ENCODE assay signal across 18 mouse cellular contexts in genomic region chr9:115870168-115870567, GRCm38 (mm10). TPM values are rescaled to one million over a fixed set of nuclear protein-coding genes. Genes with fewer than 3 reads are reported as not detected.
DNase-seq lines count a peak whose midpoint lies in the region; ATAC-seq and TF ChIP-seq lines count a peak whose summit lies in the region.
"Had no signal": no experiment of that assay in that cellular context is flagged by ENCODE, and none has a peak within 500 bp of the region (broad histone marks: within the 10 kb centered on the region; RNA-seq: fewer than 3 reads in every experiment).

No protein-coding gene starts in this region.

- no peak overlapping the region for H3K4me3 ChIP-seq in intestine, postnatal 0 days (ENCODE audit: low read depth, low read length)
- H3K4me3 ChIP-seq in intestine, embryonic 16.5 days (ENCODE audit: low read length), result no peak overlapping the region
- H3K4me3 ChIP-seq in lung, adult 2 months (replicated peaks; ENCODE audit: extremely low read depth, low read depth, low read length), result no peak overlapping the region
- H3K4me3 ChIP-seq in cortical plate, adult 2 months (ENCODE audit: insufficient read depth, low read length), result no peak overlapping the region
- H3K4me3 ChIP-seq: embryonic facial prominence, embryonic 12.5 days; forebrain, embryonic 15.5 days; liver, embryonic 13.5 days; midbrain, embryonic 12.5 days; neural tube, embryonic 15.5 days had no signal

- H3K27me3 ChIP-seq in intestine, postnatal 0 days (replicated peaks; ENCODE audit: control insufficient read depth, insufficient read depth, low read length), result no peaks in the 10 kb centered on the region
- H3K27me3 ChIP-seq in intestine, embryonic 16.5 days (replicated peaks; ENCODE audit: control insufficient read depth, insufficient read depth, low read length), result no peaks in the 10 kb centered on the region
- H3K27me3 ChIP-seq: embryonic facial prominence, embryonic 12.5 days; forebrain, embryonic 15.5 days; liver, embryonic 13.5 days; midbrain, embryonic 12.5 days; neural tube, embryonic 15.5 days had no signal

- no peak overlapping the region for H3K4me2 ChIP-seq in intestine, postnatal 0 days (replicated peaks; ENCODE audit: low read depth)
- no peak overlapping the region for H3K4me2 ChIP-seq in intestine, embryonic 16.5 days (ENCODE audit: low read depth, low read length)
- H3K4me2 ChIP-seq: embryonic facial prominence, embryonic 12.5 days; forebrain, embryonic 15.5 days; liver, embryonic 13.5 days; midbrain, embryonic 12.5 days; neural tube, embryonic 15.5 days had no signal

- TF ChIP-seq POLR2A in lung, adult 2 months (IDR thresholded peaks at IDR 0.05; ENCODE audit: borderline replicate concordance, extremely low read depth, low read depth, low read length), result no peak
- no peak for TF ChIP-seq POLR2A in cortical plate, adult 2 months (IDR thresholded peaks at IDR 0.05; ENCODE audit: extremely low read depth, insufficient read depth, low read length)

- peak; percentile 9 to 57 for DNase-seq in adrenal gland, adult (ENCODE audit: inconsistent age in 2 of 2, low spot score in 1 of 2)
- DNase-seq in adrenal gland, postnatal 25 days, result no peak
- DNase-seq in lung, postnatal 10 days, result peak; percentile 26
- DNase-seq in lung, adult 2 months, result no peak
- DNase-seq in urinary bladder, postnatal 14 days (ENCODE audit: low spot score), result no peak
- DNase-seq: cerebellum, adult 11-12 months; heart, adult 18-20 months; liver, embryonic 13.5 days; thymus, postnatal 25 days had no signal

- no peaks in the 10 kb centered on the region for H3K9me3 ChIP-seq in intestine, postnatal 0 days (ENCODE audit: control insufficient read depth)
- H3K9me3 ChIP-seq in intestine, embryonic 16.5 days (ENCODE audit: control insufficient read depth, low read length), result no peaks in the 10 kb centered on the region
- H3K9me3 ChIP-seq: embryonic facial prominence, embryonic 12.5 days; forebrain, embryonic 15.5 days; liver, embryonic 13.5 days; neural tube, embryonic 15.5 days had no signal

- no peaks in the 10 kb centered on the region for H3K4me1 ChIP-seq in intestine, postnatal 0 days (replicated peaks; ENCODE audit: control insufficient read depth, insufficient read depth, low read length)
- H3K4me1 ChIP-seq in intestine, embryonic 16.5 days (ENCODE audit: control insufficient read depth, insufficient read depth, low read length), result no peaks in the 10 kb centered on the region
- H3K4me1 ChIP-seq in lung, adult 2 months (ENCODE audit: control insufficient read depth, insufficient read depth, low read length), result no peaks in the 10 kb centered on the region
- no peaks in the 10 kb centered on the region for H3K4me1 ChIP-seq in cortical plate, adult 2 months (ENCODE audit: control insufficient read depth, insufficient read depth, low read length)
- H3K4me1 ChIP-seq: embryonic facial prominence, embryonic 12.5 days; forebrain, embryonic 15.5 days; liver, embryonic 13.5 days; midbrain, embryonic 12.5 days; neural tube, embryonic 15.5 days had no signal

- TF ChIP-seq CTCF in intestine, postnatal 0 days (IDR thresholded peaks at IDR 0.05; ENCODE audit: low read depth), result peak; percentile 67
- no peak for TF ChIP-seq CTCF in lung, adult 2 months (IDR thresholded peaks at IDR 0.05; ENCODE audit: insufficient read depth, low read length)
- peak; percentile 61 for TF ChIP-seq CTCF in cortical plate, adult 2 months (IDR thresholded peaks at IDR 0.05; ENCODE audit: extremely low read depth, insufficient read depth, low read length)

- no peak for ATAC-seq in intestine, postnatal 0 days
- no peak for ATAC-seq in intestine, embryonic 16.5 days
- ATAC-seq: forebrain, embryonic 15.5 days; hindbrain, embryonic 16.5 days had no signal

- no peak overlapping the region for H3K27ac ChIP-seq in intestine, postnatal 0 days (ENCODE audit: low read depth, low read length)
- no peak overlapping the region for H3K27ac ChIP-seq in intestine, embryonic 16.5 days (ENCODE audit: low read length)
- H3K27ac ChIP-seq in cortical plate, adult 2 months (ENCODE audit: insufficient read depth, low read length), result no peak overlapping the region
- H3K27ac ChIP-seq: embryonic facial prominence, embryonic 12.5 days; forebrain, embryonic 15.5 days; liver, embryonic 13.5 days; midbrain, embryonic 12.5 days; neural tube, embryonic 15.5 days had no signal

- no peaks in the 10 kb centered on the region for H3K36me3 ChIP-seq in intestine, postnatal 0 days (ENCODE audit: control insufficient read depth, insufficient read depth)
- H3K36me3 ChIP-seq in intestine, embryonic 16.5 days (ENCODE audit: control insufficient read depth, insufficient read depth, low read length), result no peaks in the 10 kb centered on the region
- H3K36me3 ChIP-seq: embryonic facial prominence, embryonic 12.5 days; forebrain, embryonic 15.5 days; liver, embryonic 13.5 days; midbrain, embryonic 12.5 days; neural tube, embryonic 15.5 days had no signal

- WGBS in intestine, postnatal 0 days, result 89% methylated on average over 13 of the region's 13 CpGs
- 82% methylated on average over 13 of the region's 13 CpGs for WGBS in intestine, embryonic 16.5 days
- WGBS in lung, adult 2 months, result 84% methylated on average over 13 of the region's 13 CpGs

- no peak overlapping the region for H3K9ac ChIP-seq in intestine, postnatal 0 days (ENCODE audit: low read depth, low read length)
- no peak overlapping the region for H3K9ac ChIP-seq in intestine, embryonic 16.5 days (ENCODE audit: low read depth, low read length)
- H3K9ac ChIP-seq: embryonic facial prominence, embryonic 12.5 days; forebrain, embryonic 15.5 days; liver, embryonic 13.5 days; midbrain, embryonic 12.5 days; neural tube, embryonic 15.5 days had no signal

RNA-seq across cellular contexts. Expression of gene Gadl1, which starts 39.1 kb away (rescaled TPM):
- total RNA-seq in adrenal gland, postnatal 25 days (2021), result 0.24 TPM in 1 of 2 replicates, not detected in the other
- polyA plus RNA-seq in intestine, postnatal 0 days (2015; fragmentation: Nextera tagmentation; extraction: Ambion mirVana), result 0.30 and 0.39 TPM in 2 replicates
- polyA plus RNA-seq in intestine, embryonic 16.5 days (2015; fragmentation: Nextera tagmentation; extraction: Ambion mirVana), result 0.21 and 0.39 TPM in 2 replicates
- 0.05 TPM in 1 of 2 replicates, not detected in the other for polyA plus RNA-seq in lung, adult 2 months (2012; rRNA removed)
- polyA plus RNA-seq in cortical plate, adult 2 months (2012; rRNA removed), result 0.35 and 0.45 TPM in 2 replicates
- total RNA-seq: heart, adult 18-20 months had no signal
- polyA plus RNA-seq: small intestine, adult 2 months had no signal

Comparison
In these comparisons a context has a peak if more than half of its experiments do, and no peak if none do; other contexts are left out.
1. DNase-seq: peak in adrenal gland, adult (2 of 2) and lung, postnatal 10 days (single experiment); none in adrenal gland, postnatal 25 days (single experiment), lung, adult 2 months (single experiment) and urinary bladder, postnatal 14 days (single experiment).